Mouse (Mus musculus) left cerebral cortex, postnatal 10 days (tissue): ENCODE measurements around the gene Spdl1. TPM values are rescaled to one million over a fixed set of nuclear protein-coding genes. Genes with fewer than 3 reads are reported as not detected.
"Not testable (repeated sequence)": the region's sequence is repeated elsewhere in the genome, so short reads cannot be mapped to it uniquely, and the experiment has no call there.

Experiments
- DNase-seq, 2 experiments: peaks; one replicate each; pipeline ENCODE4 v3.0.0; 2021 to 2022; ENCODE audit warnings: low spot score in 2 of 2, mixed read lengths in 1 of 2; ENCODE audit errors: extremely low spot score in 1 of 2
- intact Hi-C: fragments of 180-260 bp; cut with DNase I; formaldehyde crosslinking; loops from one replicate; pipeline ENCODE4 v1.15.1; 2025
- total RNA-seq, 2 experiments: library from RNA; stranded (reverse); gene quantifications; 2 replicates each; pipeline ENCODE4 v1.2.3; 2021

Gene Spdl1
- total RNA-seq, 2 experiments from 2014 or later = 0.81 to 0.95 TPM

DNA sequence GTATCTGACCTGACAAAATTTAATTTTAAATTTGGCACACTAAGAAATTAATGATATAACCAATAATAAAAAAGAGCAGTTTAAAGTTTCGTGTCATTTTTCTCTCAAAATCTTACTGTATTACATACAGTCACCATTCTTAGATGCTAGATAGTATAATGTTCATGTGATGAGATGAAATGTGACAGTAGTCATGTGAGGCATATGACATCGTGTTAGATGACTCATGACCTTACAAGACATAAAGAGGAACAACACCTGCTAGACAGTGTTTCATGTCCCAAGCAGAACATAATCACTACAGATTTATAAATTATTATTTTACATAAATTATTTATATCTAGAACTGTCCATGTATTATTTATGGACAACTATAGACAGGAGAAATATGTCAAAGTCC lies 6.5 kb downstream of the Spdl1 start:
- intact Hi-C loops = no loop called here
- no peak for DNase-seq

GRCm38 (mm10) chr11:34824791-34825190 lies 8.7 kb downstream of the Spdl1 start:
- intact Hi-C loops = no loop called here
- no peak for DNase-seq

DNA sequence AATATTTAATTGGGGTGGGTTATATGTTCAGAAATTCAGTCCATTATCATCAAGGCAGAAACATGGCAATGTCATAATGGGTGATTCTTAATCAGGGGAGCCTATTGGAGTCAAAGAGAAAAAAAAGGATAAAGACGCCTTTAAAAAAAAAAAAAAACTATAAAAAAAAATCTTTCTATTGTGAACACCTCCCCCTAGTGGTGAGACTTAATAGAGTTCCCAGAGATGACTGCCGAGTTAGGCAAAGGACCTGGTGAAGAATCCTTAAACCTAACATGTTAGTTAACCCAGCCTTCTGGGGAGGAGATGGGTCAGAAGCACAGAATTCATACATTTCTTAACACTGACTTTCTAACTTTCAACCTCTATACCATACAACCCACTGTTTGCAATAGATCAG lies 18.7 kb downstream of the Spdl1 start:
- DNase-seq = peak in 1 of 2 experiments; percentile 22
- intact Hi-C loops = loop anchor here (2.0 to 10.0 kb wide), 3 partner anchors 500 to 660 kb away; partner anchors contain the start of gene Fam196b

DNA sequence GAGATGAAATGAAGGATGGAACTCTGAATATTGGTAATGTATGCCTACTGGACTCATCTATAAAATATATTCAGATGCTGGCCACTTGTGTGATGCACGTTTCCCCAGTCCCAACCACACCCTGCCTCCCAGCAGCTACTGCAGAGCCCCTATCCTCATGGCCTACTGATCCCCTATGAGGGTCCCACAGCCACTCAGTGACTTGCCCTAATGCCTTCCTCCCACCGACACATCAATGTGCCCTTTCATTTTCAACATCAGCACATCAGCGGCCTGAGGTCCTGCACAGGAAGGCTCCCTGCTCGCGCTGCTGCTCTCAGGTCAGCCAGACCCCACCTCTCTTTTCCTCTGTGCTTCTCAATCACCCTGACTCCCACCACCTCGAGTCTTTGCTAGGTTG lies 19.1 kb downstream of the Spdl1 start:
- intact Hi-C loops = loop anchor here (2.0 to 10.0 kb wide), 3 partner anchors 500 to 660 kb away; partner anchors contain the start of gene Fam196b
- no peak for DNase-seq

DNA sequence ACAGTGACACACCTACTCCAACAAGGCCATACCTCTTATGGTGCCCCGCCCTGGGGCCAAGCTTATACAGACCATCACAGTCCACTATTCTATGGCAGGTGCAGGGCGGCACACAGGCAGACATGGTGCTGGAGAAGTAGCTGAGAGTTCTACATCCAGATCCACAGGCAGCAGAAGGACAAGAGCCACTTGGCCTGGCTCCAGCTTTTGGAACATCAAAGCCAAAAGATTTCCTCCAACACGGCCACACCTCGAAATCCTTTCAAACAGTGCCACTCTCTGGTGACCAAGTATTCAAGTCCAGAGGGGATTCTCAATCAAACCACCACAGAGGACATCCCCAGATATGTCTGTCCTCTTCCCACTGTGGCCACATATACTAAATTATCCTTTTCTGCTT lies 28.4 kb downstream of the Spdl1 start:
- DNase-seq, intact Hi-C loops: not testable (repeated sequence)

GRCm38 (mm10) chr11:34798066-34798465 lies 35.4 kb downstream of the Spdl1 start:
- DNase-seq, intact Hi-C loops: not testable (repeated sequence)

DNA sequence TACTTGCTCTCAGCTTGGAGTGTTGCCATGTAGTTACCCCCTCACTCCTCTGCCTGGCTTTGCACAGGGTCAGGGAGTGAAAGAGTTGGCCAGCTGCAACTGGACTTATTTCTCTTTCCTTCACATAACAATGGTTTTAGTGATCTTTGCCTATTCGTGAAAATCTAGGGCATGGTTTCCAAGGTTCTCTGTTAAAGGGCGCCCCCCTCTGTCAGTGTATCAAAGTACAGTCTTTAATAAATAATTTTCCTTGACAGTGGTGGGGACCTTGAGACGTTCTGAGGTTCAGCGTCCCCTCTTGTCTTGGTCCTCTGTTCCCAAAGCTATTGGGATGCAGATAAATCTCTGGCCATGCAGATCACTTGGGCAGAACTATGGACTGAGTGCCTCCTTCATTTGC lies 37.3 kb downstream of the Spdl1 start:
- intact Hi-C loops = no loop called here
- no peak for DNase-seq

DNA sequence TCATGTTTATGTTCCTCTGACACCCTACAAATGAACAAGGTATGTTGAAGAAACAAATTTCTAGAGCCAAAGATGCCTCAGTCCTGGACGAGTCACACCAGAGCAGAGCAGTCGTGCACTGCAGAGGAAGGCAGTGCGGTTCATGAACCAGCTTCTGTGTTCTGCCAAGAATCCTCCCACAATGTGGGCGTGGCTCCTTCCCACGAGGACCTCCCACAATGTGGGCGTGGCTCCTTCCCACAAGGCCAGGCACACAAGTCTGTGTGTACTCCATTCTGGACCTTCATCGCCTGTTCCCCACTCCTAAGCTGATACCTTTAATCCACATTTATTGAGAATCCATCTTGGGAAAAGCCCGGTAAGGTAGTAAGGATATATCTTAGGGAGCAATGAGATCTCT lies 41.6 kb downstream of the Spdl1 start:
- intact Hi-C loops = no loop called here
- no peak for DNase-seq

DNA sequence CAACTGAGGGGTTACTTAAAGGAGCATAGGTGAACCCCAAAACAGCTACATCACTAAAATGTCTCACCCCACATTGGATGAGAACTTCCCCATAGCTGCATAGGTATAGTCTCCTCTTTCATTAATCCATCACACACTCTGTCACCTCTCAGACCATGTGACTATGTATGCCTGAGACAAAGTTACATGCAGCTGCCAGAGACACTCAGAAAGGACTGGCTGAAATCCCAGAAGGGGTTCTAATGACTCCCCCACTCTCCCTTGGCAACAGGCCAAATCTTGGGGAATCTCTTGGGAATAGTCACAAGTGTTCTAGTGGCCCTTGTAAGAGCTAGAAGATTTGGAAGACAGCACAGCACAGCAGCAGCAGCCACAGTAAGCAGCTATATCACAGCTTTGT lies 48.6 kb downstream of the Spdl1 start:
- intact Hi-C loops = no loop called here
- DNase-seq = no peak

DNA sequence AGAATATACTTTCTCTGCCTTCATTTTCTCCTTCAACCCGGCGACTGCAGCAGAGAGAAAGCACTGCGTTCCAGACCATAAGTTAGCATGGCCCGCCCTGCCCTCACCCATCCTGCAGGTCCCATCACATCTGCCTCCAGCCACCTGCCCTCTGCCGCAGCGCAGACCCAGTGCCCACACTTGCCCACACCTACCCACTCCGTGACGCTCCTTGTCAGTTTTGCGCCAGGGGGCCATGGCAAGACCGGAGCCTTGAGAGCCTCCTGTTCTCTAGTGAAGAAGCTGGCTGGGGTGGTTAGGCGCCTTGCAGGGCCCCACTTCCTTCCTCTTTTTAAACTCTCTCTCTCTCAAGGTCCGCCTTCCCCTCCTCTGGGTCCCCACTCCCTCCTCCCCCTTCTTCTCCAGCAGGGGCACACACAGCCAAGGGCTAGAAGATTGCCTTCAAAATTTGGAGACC lies 49.8 kb downstream of the Spdl1 start, which contains the start of gene Dock2:
Gene Dock2, minus strand, starts transcription at position 306 of the 457 bp plus-strand sequence.
- DNase-seq = peak in 1 of 2 experiments; percentile 35
- intact Hi-C loops = no loop called here

- intact Hi-C loops = no loop called here
- DNase-seq = no peak
Observed at GRCm38 (mm10) chr11:34782516-34783430, 50.7 kb downstream of the Spdl1 start.

DNA sequence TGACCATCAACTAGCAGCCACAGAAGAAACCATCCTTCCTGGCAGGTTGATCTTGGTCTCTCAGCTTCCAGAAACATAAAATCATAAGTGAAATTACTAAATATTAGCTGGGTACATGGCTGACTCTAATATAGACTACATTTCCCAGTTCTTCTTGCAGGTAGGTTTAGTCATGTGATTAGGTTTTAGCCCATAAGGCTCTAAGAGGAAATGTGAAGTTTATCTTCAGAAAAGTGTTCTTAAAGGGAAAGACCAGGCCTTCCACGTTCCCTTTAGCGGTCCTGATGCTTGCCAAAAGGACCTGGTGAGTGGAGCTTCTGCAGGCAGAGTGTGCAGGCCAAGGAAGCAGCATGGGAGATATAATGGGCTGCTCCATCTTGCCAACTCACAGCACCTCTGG lies 52.7 kb downstream of the Spdl1 start:
- intact Hi-C loops = no loop called here
- DNase-seq = no peak

DNA sequence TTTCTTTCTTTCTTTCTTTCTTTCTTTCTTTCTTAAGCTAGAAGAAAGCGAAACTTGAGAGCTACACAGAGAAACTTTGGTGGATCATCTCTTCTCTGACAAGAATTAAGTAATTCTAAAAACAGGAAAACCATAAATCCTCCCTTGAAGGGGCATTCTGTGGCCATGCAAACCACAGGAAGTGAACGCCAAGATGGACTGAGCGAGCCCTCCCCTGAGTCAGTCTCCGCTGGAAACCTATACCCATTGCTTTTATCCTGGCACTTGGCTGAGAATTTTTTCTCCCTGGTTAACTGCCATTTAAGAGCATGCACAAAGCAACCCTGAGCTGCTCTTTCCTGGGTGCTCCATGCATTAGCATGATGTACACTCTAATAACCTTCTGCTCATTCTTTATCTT lies 53.5 kb downstream of the Spdl1 start:
- intact Hi-C loops = no loop called here
- no peak for DNase-seq

DNA sequence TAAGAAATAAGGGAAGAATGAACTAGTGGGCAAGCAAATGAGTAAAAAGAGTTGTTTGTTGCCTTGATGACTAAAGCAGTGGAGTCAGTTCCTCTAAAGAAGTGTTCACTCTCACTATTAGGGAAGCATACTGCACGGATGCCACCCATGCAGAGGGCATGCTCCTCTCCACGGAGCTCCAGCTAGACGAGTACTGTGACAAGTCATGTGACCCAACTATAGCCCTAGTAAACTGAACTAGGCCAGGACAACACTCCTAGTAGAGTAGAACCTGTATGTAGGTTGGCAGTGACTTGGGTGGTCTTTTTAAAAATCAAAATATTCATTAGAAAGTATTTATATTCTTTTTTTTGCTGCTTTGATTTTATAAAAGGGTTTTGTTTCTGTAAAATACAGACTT lies 55.1 kb downstream of the Spdl1 start:
- intact Hi-C loops = no loop called here
- no peak for DNase-seq

- DNase-seq = no peak
- intact Hi-C loops = no loop called here
Observed at GRCm38 (mm10) chr11:34777529-34777928, 55.9 kb downstream of the Spdl1 start.

DNA sequence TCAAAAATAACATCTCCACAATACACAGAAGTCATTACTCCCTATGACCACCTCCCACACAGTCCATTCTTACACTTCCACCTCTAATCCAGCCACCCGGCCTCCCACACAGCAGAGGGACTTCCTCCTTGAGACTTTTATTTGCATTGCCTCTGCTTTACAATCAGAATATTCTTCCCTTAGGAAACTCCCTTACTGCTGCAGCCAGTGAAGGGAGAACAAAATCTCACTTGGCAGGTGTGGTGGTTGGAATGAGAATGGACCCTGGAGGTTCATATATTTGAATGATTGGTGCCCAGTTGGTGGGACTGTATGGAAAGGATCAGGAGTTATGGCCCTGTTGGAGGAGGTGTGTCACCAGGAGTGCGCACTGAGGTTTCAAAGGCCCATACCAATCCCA lies 57.4 kb downstream of the Spdl1 start:
- intact Hi-C loops = no loop called here
- DNase-seq = no peak

GRCm38 (mm10) chr11:34774636-34775035 lies 58.8 kb downstream of the Spdl1 start:
- intact Hi-C loops = no loop called here
- no peak for DNase-seq

- intact Hi-C loops = no loop called here
- DNase-seq = no peak
Observed at GRCm38 (mm10) chr11:34773304-34773895, 60.0 kb downstream of the Spdl1 start.

DNA sequence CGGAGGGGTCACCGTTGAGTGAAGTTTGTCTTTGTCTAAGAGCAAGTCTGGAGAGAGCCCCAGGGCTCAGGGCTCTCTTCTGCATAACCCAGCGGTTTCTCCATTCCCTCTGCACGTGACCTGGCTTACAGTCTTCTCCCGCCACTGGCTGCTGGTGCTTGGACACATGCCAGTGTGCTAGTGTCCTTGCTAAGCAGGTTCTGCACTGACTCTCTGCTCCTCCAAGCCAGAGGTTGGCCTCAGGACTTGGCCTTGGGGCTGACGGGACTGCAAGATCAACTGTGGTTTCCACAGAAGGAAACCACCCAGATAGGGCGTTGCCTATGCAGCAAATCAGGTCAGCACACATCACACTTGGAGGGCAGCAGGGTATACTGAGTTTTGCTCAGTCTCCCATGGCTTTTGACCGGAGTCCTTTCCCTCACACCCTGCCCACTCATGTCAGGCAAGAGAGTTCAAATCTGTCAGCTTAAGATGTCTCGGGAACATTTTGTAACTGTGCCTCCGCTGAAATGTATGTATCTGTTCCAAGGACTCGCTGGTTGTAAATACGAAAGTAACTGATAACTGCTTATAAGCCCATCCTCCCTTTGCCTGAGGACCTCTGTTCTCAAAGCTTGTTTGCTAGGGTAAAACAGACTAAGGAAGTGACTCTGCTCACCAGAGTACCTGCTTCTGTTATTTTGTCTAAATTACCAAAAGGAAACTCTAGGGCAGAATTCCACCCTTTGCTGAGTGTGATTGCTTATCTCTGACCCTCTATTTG lies 62.0 kb downstream of the Spdl1 start:
- DNase-seq = peak; percentile 13 to 68
- intact Hi-C loops = no loop called here
